27 mouse cellular contexts compared by ENCODE assay signal in the genomic region with DNA sequence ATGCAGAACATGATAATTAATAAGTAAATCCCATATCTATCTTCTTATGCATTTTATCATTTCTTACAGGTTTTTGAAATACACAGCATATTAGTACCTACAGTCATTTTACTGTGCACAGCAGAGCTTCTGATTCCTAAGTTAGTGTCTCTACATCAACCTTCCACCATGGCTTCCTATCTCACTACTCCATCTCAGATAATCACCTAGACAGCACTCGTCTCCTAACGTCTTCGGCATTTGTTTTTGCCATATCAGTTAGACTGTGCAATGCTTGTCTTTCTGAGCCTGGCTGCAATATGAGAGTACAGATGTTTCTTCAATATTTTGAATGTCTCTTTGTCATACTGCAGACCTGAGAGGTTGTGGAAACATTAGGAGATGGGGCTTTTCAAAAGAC. TPM values are rescaled to one million over a fixed set of nuclear protein-coding genes. Genes with fewer than 3 reads are reported as not detected.
DNase-seq lines count a peak whose midpoint lies in the region; ATAC-seq and TF ChIP-seq lines count a peak whose summit lies in the region.
"Had no signal": no experiment of that assay in that cellular context is flagged by ENCODE, and none has a peak within 500 bp of the region (broad histone marks: within the 10 kb centered on the region; RNA-seq: fewer than 3 reads in every experiment).

No protein-coding gene starts in this region.

- no peak overlapping the region for H3K4me2 ChIP-seq in liver, embryonic 14.5 days (ENCODE audit: low read depth)
- no peak overlapping the region for H3K4me2 ChIP-seq in liver, embryonic 16.5 days (ENCODE audit: low read depth, low read length)
- no peak overlapping the region for H3K4me2 ChIP-seq in liver, embryonic 11.5 days
- H3K4me2 ChIP-seq: embryonic facial prominence, embryonic 13.5 days; embryonic facial prominence, embryonic 15.5 days; forebrain, embryonic 12.5 days had no signal

- no peaks in the 10 kb centered on the region for H3K9me3 ChIP-seq in liver, embryonic 14.5 days (ENCODE audit: control insufficient read depth, low read length)
- H3K9me3 ChIP-seq in liver, embryonic 16.5 days (replicated peaks; ENCODE audit: control insufficient read depth, low read length) = peaks cover 2% of the 10 kb centered on the region; the same call in 1 of the 2 replicates
- no peaks in the 10 kb centered on the region for H3K9me3 ChIP-seq in liver, embryonic 11.5 days (ENCODE audit: control insufficient read depth, low read length)
- no peaks in the 10 kb centered on the region for H3K9me3 ChIP-seq in MEL (replicated peaks; ENCODE audit: insufficient read depth, low read length)
- H3K9me3 ChIP-seq: embryonic facial prominence, embryonic 15.5 days; forebrain, embryonic 10.5 days had no signal

- TF ChIP-seq CTCF in liver, embryonic 14.5 days (IDR thresholded peaks at IDR 0.05; ENCODE audit: low read depth) = no peak
- TF ChIP-seq CTCF in MEL (IDR thresholded peaks at IDR 0.05 in 2 of 3, conservative IDR thresholded peaks at IDR 0.05 in 1 of 3; ENCODE audit: control insufficient read depth in 1 of 3, insufficient read depth in 1 of 3, low read depth in 2 of 3, low read length in 3 of 3, poor library complexity in 1 of 3, severe bottlenecking in 1 of 3) = no peak

- peaks cover 44 to 55% of the 10 kb centered on the region in 2 experiments for H3K4me1 ChIP-seq in liver, embryonic 14.5 days (replicated peaks; ENCODE audit: control insufficient read depth in 2 of 2, insufficient read depth in 2 of 2, low read length in 1 of 2)
- H3K4me1 ChIP-seq in liver, embryonic 16.5 days (ENCODE audit: control insufficient read depth, low read depth, low read length) = peaks cover 47% of the 10 kb centered on the region
- H3K4me1 ChIP-seq in liver, embryonic 11.5 days (replicated peaks; ENCODE audit: control insufficient read depth, insufficient read depth, low read length) = peaks cover 34% of the 10 kb centered on the region
- peaks cover 34% of the 10 kb centered on the region in 2 experiments for H3K4me1 ChIP-seq in MEL (ENCODE audit: control insufficient read depth in 1 of 2, insufficient read depth in 2 of 2, low read length in 2 of 2)

- intact Hi-C loops in heart, postnatal 36 days (cut with DNase I) = no loop called here

- no peak for TF ChIP-seq POLR2A in MEL (IDR thresholded peaks at IDR 0.05; ENCODE audit: control insufficient read depth in 1 of 2, insufficient read depth in 1 of 2, low read depth in 1 of 2, low read length in 2 of 2, poor library complexity in 1 of 2)

- H3K27me3 ChIP-seq in liver, embryonic 14.5 days (ENCODE audit: control insufficient read depth, insufficient read depth, low read length) = no peaks in the 10 kb centered on the region
- H3K27me3 ChIP-seq in liver, embryonic 16.5 days (ENCODE audit: control insufficient read depth, insufficient read depth, low read depth, low read length) = no peaks in the 10 kb centered on the region
- H3K27me3 ChIP-seq in liver, embryonic 11.5 days (replicated peaks; ENCODE audit: control insufficient read depth, insufficient read depth, low read length) = no peaks in the 10 kb centered on the region
- H3K27me3 ChIP-seq in MEL (ENCODE audit: control insufficient read depth in 1 of 2, insufficient read depth in 2 of 2, low read length in 2 of 2) = no peaks in the 10 kb centered on the region
- H3K27me3 ChIP-seq: CH12.LX; embryonic facial prominence, embryonic 13.5 days; embryonic facial prominence, embryonic 15.5 days had no signal

- no peak for TF ChIP-seq RAD21 in MEL (IDR thresholded peaks at IDR 0.05; ENCODE audit: low read depth, low read length)

- peak overlapping the region; percentile 13; the same call in 1 of the 2 replicates for H3K27ac ChIP-seq in liver, embryonic 14.5 days
- H3K27ac ChIP-seq in liver, embryonic 16.5 days (ENCODE audit: low read length) = peak overlapping the region; percentile 62; the same call in 1 of the 2 replicates
- no peak overlapping the region for H3K27ac ChIP-seq in liver, embryonic 11.5 days (ENCODE audit: low read depth, low read length)
- peak overlapping the region; percentile 61 for H3K27ac ChIP-seq in MEL (ENCODE audit: control insufficient read depth, low read depth, low read length)
- H3K27ac ChIP-seq: embryonic facial prominence, embryonic 13.5 days; embryonic facial prominence, embryonic 15.5 days; forebrain, embryonic 10.5 days; forebrain, embryonic 12.5 days had no signal

- peak; percentile 40 for DNase-seq in heart, adult 11 months
- DNase-seq in heart, postnatal 36 days = no peak
- DNase-seq in liver, embryonic 14.5 days (ENCODE audit: low read depth in 3 of 3, low spot score in 3 of 3) = no peak
- DNase-seq in liver = no peak
- DNase-seq in liver, embryonic 11.5 days (ENCODE audit: low spot score) = no peak
- DNase-seq in MEL (ENCODE audit: low read depth, low spot score) = peak; percentile 28
- DNase-seq: adrenal gland, adult 2 months; adrenal gland, postnatal 10 days; adrenal gland, postnatal 25 days; B cell, adult 2 months; cerebellum, adult 11 months; cerebellum, adult 18-20 months; cerebellum, adult 8-10 months; cerebellum, adult 9-11 months; cerebellum, postnatal 14 days; cerebellum, postnatal 36 days; embryo, embryonic 11 days had no signal

- no peak overlapping the region for H3K4me3 ChIP-seq in liver, embryonic 14.5 days (ENCODE audit: insufficient read depth in 1 of 2, low read depth in 2 of 2, low read length in 2 of 2)
- no peak overlapping the region for H3K4me3 ChIP-seq in liver, embryonic 16.5 days (ENCODE audit: low read depth, low read length)
- no peak overlapping the region for H3K4me3 ChIP-seq in liver, embryonic 11.5 days (ENCODE audit: low read depth, low read length)
- no peak overlapping the region for H3K4me3 ChIP-seq in MEL (ENCODE audit: control insufficient read depth in 1 of 2, insufficient read depth in 1 of 2, low read depth in 2 of 2, low read length in 2 of 2)
- H3K4me3 ChIP-seq: embryonic facial prominence, embryonic 13.5 days; embryonic facial prominence, embryonic 15.5 days; erythroblast, embryonic 14.5 days; forebrain, embryonic 10.5 days; forebrain, embryonic 12.5 days had no signal

- TF ChIP-seq EP300 in liver, embryonic 14.5 days (IDR thresholded peaks at IDR 0.05; ENCODE audit: low read depth) = no peak
- TF ChIP-seq EP300 in MEL (IDR thresholded peaks at IDR 0.05; ENCODE audit: low read depth in 1 of 2, low read length in 2 of 2) = no peak; a peak in 1 of 4 replicates

- H3K79me2 ChIP-seq in MEL (ENCODE audit: control insufficient read depth, insufficient read depth, low read length, poor library complexity) = no peaks in the 10 kb centered on the region

- no peak overlapping the region for H3K9ac ChIP-seq in liver, embryonic 14.5 days (replicated peaks)
- H3K9ac ChIP-seq in liver, embryonic 16.5 days (ENCODE audit: low read depth, low read length) = no peak overlapping the region
- H3K9ac ChIP-seq in liver, embryonic 11.5 days (ENCODE audit: low read depth, low read length) = no peak overlapping the region
- H3K9ac ChIP-seq in MEL (ENCODE audit: control insufficient read depth, low read depth, low read length, poor library complexity, severe bottlenecking) = no peak overlapping the region
- H3K9ac ChIP-seq: embryonic facial prominence, embryonic 13.5 days; embryonic facial prominence, embryonic 15.5 days; forebrain, embryonic 12.5 days had no signal

- H3K36me3 ChIP-seq in liver, embryonic 14.5 days (replicated peaks; ENCODE audit: control insufficient read depth, insufficient read depth, low read depth) = no peaks in the 10 kb centered on the region
- no peaks in the 10 kb centered on the region for H3K36me3 ChIP-seq in liver, embryonic 16.5 days (ENCODE audit: control insufficient read depth, insufficient read depth)
- no peaks in the 10 kb centered on the region for H3K36me3 ChIP-seq in liver, embryonic 11.5 days (ENCODE audit: control insufficient read depth, insufficient read depth, low read length)
- H3K36me3 ChIP-seq in MEL (ENCODE audit: control insufficient read depth in 1 of 2, insufficient read depth in 2 of 2, low read length in 2 of 2) = peaks cover 0 to 38% of the 10 kb centered on the region in 2 experiments; a peak in 2 of 4 replicates
- H3K36me3 ChIP-seq: embryonic facial prominence, embryonic 13.5 days; embryonic facial prominence, embryonic 15.5 days; forebrain, embryonic 10.5 days; forebrain, embryonic 12.5 days; G1E had no signal

- no peak for ATAC-seq in liver, embryonic 14.5 days (ENCODE audit: insufficient read depth)
- no peak for ATAC-seq in liver, embryonic 16.5 days (ENCODE audit: low read depth)
- no peak for ATAC-seq in liver, embryonic 11.5 days (replicated peaks; ENCODE audit: low FRiP score)
- ATAC-seq: CD4-positive, CD25-positive, alpha-beta regulatory T cell, adult 4 months; forebrain, embryonic 14.5 days had no signal

- WGBS in liver, embryonic 14.5 days (ENCODE audit: insufficient replicate concordance) = 43% methylated on average over 3 of the region's 3 CpGs
- 33% methylated on average over 3 of the region's 3 CpGs for WGBS in liver, embryonic 16.5 days (ENCODE audit: insufficient replicate concordance)
- WGBS in liver, embryonic 11.5 days = 69% methylated on average over 3 of the region's 3 CpGs

TF ChIP-seq in MEL, 35 proteins besides CTCF, POLR2A, EP300 and RAD21 (continues in another document):
- TF ChIP-seq USF1 (IDR thresholded peaks at IDR 0.05; ENCODE audit: low read depth, low read length) = no peak
- TF ChIP-seq MYB (IDR thresholded peaks at IDR 0.05; ENCODE audit: low read depth, low read length) = 0 out of 2 replicates have a peak, but pooled peaks have one; percentile 29
- no peak for TF ChIP-seq ELF1 (IDR thresholded peaks at IDR 0.05; ENCODE audit: low read depth, low read length)
- peak; percentile 91 for TF ChIP-seq GATA1 (IDR thresholded peaks at IDR 0.05; ENCODE audit: low read depth, low read length)
- TF ChIP-seq HCFC1 (IDR thresholded peaks at IDR 0.05; ENCODE audit: low read depth, low read length) = 0 out of 2 replicates have a peak, but pooled peaks have one; percentile 13
- peak; percentile 57 for TF ChIP-seq ETS1 (IDR thresholded peaks at IDR 0.05; ENCODE audit: low read depth, low read length)
- no peak for TF ChIP-seq TAL1 (IDR thresholded peaks at IDR 0.05; ENCODE audit: low read length)
- no peak for TF ChIP-seq USF2 (IDR thresholded peaks at IDR 0.05; ENCODE audit: borderline replicate concordance in 1 of 2, insufficient read depth in 1 of 2, low read depth in 1 of 2, low read length in 2 of 2)
- TF ChIP-seq TCF12 (IDR thresholded peaks at IDR 0.05; ENCODE audit: low read depth, low read length) = 0 out of 2 replicates have a peak, but pooled peaks have one; percentile 32

RNA-seq across cellular contexts. Expression of a gene that starts 9.3 kb away (rescaled TPM):
- total RNA-seq in heart, postnatal 36 days (2021) = 10 to 100 TPM; 53.8 to 59.8 TPM
- polyA plus RNA-seq in liver, embryonic 14.5 days (2012; rRNA removed) = 6.9 and 11.0 TPM in 2 replicates
- polyA plus RNA-seq in liver, embryonic 14.5 days (2014; fragmentation: Nextera tagmentation; extraction: Ambion mirVana) = 19.4 and 21.8 TPM in 2 replicates
- 15.0 and 15.8 TPM in 2 replicates for polyA plus RNA-seq in liver, embryonic 16.5 days (2015; fragmentation: Nextera tagmentation; extraction: Ambion mirVana)
- 36.6 and 44.4 TPM in 2 replicates for polyA plus RNA-seq in liver, embryonic 11.5 days (2014; fragmentation: Nextera tagmentation; extraction: Ambion mirVana)
- 32.5 and 34.4 TPM in 2 replicates for total RNA-seq in MEL (2012; rRNA removed)
- polyA plus RNA-seq in MEL (2012; ENCODE audit: insufficient read depth in 1 of 2, insufficient read length in 2 of 2, low read depth in 1 of 2, low replicate concordance in 2 of 2, missing spikeins in 1 of 2) = 10 to 100 TPM; 23.4 to 72.3 TPM

Comparison
In these comparisons a context has a peak if more than half of its experiments do, and no peak if none do; other contexts are left out.
1. DNase-seq: peak in heart, adult 11 months (single experiment) and MEL (single experiment); none in heart, postnatal 36 days (0 of 2), liver, embryonic 14.5 days (0 of 3), liver (single experiment) and liver, embryonic 11.5 days (single experiment).